Mouse (Mus musculus) T-helper 2 cell (primary cell): ENCODE measurements around the gene Psmb3.
"Not testable (repeated sequence)": the region's sequence is repeated elsewhere in the genome, so short reads cannot be mapped to it uniquely, and the experiment has no call there.

Experiments
- in situ Hi-C: fragments of 300-600 bp; cut with MboI, MseI; formaldehyde crosslinking; loops from one replicate; pipeline ENCODE4 v1.15.1; 2025; ENCODE audit warnings: high pct_unique_total_duplicates

The Psmb3 gene

GRCm38 (mm10) chr11:97694921-97695711, 8.1 kb upstream of the Psmb3 start:
- in situ Hi-C loops = loop anchor here (5.0 kb wide), 1 partner anchor 68 kb away; the partner anchor contains the start of gene Epop

GRCm38 (mm10) chr11:97695712-97696401, 7.3 kb upstream of the Psmb3 start:
- in situ Hi-C loops = loop anchor here (5.0 kb wide), 1 partner anchor 69 kb away; the partner anchor contains the start of gene Epop

- in situ Hi-C loops = loop anchor here (5.0 kb wide), 1 partner anchor 69 kb away; the partner anchor contains the start of gene Epop
Measured at GRCm38 (mm10) chr11:97696669-97697068, 6.5 kb upstream of the Psmb3 start.

GRCm38 (mm10) chr11:97697199-97697890, 5.9 kb upstream of the Psmb3 start:
- in situ Hi-C loops = loop anchor here (5.0 kb wide), 1 partner anchor 70 kb away; the partner anchor contains the start of gene Epop

- in situ Hi-C loops = loop anchor here (5.0 kb wide), 1 partner anchor 71 kb away; the partner anchor contains the start of gene Epop
Measured at GRCm38 (mm10) chr11:97697891-97698529, 5.2 kb upstream of the Psmb3 start.

GRCm38 (mm10) chr11:97698741-97699611, 4.2 kb upstream of the Psmb3 start:
- in situ Hi-C loops = loop anchor here (5.0 kb wide), 1 partner anchor 72 kb away; the partner anchor contains the start of gene Epop

- in situ Hi-C loops = loop anchor here (5.0 kb wide), 2 partner anchors 38 to 72 kb away; partner anchors contain the start of gene Epop
Measured at GRCm38 (mm10) chr11:97699626-97700002, 3.6 kb upstream of the Psmb3 start.

- in situ Hi-C loops = loop anchor here (5.0 kb wide), 1 partner anchor 37 kb away; no protein-coding TSS in a partner anchor
Measured at GRCm38 (mm10) chr11:97700003-97700745, 3.0 kb upstream of the Psmb3 start, which contains the start of gene Pcgf2. Gene Pcgf2, minus strand, starts transcription at chr11:97700497.

- in situ Hi-C loops = loop anchor here (5.0 kb wide), 1 partner anchor 36 kb away; no protein-coding TSS in a partner anchor
Measured at GRCm38 (mm10) chr11:97700746-97701580, 2.2 kb upstream of the Psmb3 start.

GRCm38 (mm10) chr11:97701581-97702392, 1.4 kb upstream of the Psmb3 start:
- in situ Hi-C loops = loop anchor here (5.0 kb wide), 1 partner anchor 36 kb away; no protein-coding TSS in a partner anchor

- in situ Hi-C loops = loop anchor here (5.0 kb wide), 1 partner anchor 35 kb away; no protein-coding TSS in a partner anchor
Measured at GRCm38 (mm10) chr11:97702393-97702745, 830 bp upstream of the Psmb3 start.

GRCm38 (mm10) chr11:97710067-97710466, 6.9 kb downstream of the Psmb3 start:
- in situ Hi-C loops = not testable (repeated sequence)

GRCm38 (mm10) chr11:97711200-97711900, 8.2 kb downstream of the Psmb3 start:
- in situ Hi-C loops = no loop called here

- in situ Hi-C loops = no loop called here
Measured at GRCm38 (mm10) chr11:97712286-97712685, 9.1 kb downstream of the Psmb3 start.

- in situ Hi-C loops = no loop called here
Measured at GRCm38 (mm10) chr11:97713896-97714295, 10.7 kb downstream of the Psmb3 start.

GRCm38 (mm10) chr11:97714356-97714755, 11.2 kb downstream of the Psmb3 start:
- in situ Hi-C loops = no loop called here
